Mouse (Mus musculus): ENCODE measurements at regions not wholly inside any gene's neighbourhood (a gene's known extent, or its start where the extent isn't known, plus 50 kb on each side); places are given as distances from the start of the nearest gene placed in this dataset.

DNA sequence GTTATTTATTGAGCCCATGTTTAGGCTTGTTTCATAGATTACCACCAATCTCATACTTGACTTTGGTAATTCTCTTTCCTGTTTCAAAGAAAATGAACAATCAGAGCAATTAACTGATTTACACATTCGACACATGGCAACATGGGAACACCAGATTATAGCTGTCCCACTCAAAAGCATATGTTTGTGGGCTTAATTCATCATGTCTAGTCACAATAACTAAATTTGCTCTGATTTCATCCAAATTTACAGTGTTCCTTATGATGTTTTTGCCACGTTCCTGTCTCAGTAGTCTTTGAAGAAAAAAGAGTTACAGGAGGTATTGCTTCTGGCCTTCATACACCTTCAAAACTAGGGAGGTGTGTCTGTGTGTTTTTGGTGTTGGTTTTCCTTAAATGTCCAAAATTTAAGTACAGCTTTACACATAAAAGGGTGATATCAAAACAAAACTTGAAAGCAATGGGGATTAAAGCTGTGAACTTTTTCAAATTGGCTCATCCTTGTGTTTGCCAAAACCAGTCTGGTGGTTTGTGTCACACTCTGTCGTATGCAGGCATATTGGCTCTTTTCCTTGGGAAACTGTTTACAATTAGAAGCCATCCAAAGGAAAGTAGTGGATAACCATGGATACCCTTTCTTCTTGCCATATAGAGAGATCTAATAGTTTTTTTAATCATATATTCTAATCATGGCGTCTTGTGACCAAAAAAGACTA is 291.3 kb downstream of the Etv1 start:
- intact Hi-C loops (cut with DNase I): no loop called here
- DNase-seq: no peak

DNA sequence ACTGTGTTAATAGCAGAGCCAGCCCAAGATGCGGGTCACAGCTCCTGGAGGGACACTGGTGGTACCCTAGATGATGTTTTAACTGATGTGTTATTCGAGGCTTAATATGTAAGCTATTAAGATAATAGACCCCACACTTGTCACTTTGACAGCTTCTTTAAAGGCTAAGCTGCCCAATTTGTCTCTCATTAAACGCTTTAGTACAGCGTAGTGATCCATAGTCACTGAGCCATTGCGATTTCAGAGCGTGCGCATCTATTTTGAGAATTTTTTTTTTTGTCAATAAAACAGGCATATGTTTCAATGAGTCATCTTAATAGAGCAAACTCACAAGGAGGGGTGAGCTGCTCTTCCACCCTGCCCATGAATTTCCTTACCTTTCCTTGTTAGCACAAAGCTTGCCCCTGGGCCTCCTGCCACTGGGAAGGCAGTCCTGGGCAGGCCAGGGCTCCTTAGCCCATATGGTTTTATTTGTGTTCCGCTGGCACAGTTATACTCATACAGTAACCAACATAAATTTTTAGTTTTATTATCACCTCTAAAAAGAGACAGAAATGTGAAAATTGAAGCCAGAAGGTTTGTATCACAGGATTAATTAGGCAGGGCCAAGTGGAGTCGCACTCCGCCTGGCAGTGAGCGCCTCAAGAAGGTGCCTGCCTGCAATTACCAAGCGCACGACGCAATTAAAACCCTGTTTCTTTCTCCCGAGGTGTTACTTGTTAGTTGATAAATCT is 294.3 kb downstream of the Etv1 start:
- intact Hi-C loops (cut with DNase I): no loop called here
- no peak for DNase-seq

DNA sequence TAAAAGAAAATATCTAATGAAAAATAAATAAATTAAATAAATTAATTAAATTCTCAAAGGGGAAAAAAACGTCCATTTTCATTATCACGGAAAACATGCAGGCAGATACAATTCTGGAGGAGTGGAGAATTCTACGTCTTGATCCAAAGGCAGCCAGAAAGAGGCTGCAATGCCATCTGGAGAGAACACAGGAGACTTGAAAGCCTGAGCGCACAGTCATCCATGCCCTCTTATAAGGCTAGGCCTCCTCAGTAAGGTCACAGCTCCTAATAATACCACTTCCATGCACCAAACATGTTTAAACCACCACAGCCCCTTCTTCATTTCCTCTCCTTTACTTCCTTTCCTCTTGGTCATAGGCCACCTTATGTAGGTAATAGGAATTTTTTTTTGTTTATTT is 307.1 kb downstream of the Etv1 start:
- intact Hi-C loops (cut with DNase I): no loop called here

DNA sequence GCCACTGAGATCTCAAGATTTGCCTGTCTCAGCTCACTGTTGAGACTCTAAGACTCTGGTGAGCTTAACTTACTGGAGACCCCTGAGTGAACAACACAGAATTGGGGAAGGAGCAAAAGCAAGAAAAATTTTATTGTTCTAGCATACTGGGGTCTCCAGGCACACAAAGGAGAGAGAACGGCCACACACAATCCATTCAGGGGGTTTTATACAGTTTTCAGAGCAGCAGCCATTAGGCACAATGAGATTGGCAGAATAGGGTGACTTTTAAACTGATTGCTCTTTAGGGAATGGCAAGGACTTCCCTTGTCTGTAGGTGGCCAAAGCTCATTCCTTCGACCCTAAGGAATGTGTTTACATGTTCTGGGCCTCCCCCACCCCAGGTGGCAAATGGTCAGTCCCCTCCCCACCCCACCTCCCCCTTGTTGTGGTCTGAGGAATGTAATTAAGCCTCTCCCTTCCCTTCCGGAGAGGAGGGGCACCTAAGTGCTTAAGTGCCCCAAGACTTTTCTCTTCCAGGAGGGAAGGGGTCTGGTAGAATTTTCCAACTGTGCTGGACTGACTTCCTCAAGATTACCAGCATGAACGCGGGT is 315.6 kb downstream of the Etv1 start:
- DNase-seq: no peak

More for the DNA sequence above, 307.1 kb downstream of the Etv1 start:
- no peak for DNase-seq

DNA sequence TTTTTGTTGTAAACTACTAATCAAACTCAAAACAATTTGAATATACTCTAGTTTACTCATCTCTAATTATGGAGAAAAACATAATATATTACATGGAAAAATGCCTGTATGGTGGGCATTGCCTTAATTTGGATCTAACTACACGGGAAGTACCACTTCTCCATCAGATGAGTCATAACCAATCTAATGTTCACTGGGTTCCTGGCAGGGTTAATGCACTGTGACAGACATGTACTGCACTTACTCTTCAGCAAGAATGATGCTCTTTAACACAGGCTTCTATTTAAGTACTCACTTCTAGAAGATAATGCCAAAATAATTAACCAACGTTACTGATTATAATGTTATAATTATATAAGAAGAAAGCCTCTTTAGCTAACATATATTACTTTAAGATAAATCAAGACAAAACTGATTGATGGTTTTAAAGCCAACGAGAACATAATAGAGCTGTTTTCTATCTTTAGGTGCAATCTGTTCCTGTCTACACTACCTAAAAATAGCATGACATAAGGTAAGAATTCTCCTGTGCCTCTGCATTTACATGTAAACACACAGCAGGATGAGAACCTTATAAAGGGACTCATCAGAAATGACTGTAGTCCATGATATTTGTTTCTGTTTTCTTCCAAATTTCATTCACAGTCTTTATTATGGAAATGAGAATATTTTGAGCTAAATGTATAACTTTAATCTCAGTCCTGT is 344.4 kb downstream of the Etv1 start:
- DNase-seq: no peak
- intact Hi-C loops (cut with DNase I): no loop called here

More for the DNA sequence above, 315.6 kb downstream of the Etv1 start:
- intact Hi-C loops (cut with DNase I): no loop called here

DNA sequence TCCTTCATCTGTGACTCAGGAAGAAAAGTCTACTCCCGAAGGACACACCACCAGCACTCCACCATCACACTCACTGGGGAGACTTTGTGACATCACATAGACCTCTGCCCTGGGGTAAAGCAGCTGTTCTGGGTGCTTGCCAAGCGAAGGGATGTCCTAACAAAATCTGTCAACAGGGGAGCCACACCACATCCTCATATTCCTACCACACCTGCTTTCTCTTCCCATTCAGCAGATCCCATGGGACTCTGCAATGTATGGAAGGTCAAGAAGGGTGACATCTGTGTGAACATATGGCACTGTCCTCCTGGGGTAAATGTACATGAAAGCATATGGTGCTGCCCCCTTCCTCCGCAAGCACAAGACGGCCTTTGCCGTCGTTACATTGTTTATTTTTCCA is 375.5 kb downstream of the Etv1 start:
- DNase-seq: no peak
- intact Hi-C loops (cut with DNase I): no loop called here

DNA sequence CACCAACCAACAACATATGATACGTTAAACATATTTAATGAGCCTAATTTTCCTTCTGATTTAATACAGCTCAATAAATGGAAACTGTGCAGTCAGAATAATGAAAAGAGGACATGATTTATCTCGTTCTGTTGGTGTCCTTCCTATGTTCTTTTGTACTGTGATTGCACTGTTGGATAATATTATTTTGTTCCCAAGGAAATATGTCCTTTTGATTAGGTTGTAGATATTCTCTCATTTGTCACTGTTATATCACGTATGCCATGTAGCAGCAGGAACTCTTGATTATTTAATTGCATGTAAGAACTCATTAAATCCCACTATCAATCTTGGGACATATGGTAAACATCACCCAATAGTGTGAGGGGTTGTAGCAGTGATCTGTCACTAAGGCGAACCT is 397.8 kb downstream of the Etv1 start:
- no peak for DNase-seq
- intact Hi-C loops (cut with DNase I): no loop called here

DNA sequence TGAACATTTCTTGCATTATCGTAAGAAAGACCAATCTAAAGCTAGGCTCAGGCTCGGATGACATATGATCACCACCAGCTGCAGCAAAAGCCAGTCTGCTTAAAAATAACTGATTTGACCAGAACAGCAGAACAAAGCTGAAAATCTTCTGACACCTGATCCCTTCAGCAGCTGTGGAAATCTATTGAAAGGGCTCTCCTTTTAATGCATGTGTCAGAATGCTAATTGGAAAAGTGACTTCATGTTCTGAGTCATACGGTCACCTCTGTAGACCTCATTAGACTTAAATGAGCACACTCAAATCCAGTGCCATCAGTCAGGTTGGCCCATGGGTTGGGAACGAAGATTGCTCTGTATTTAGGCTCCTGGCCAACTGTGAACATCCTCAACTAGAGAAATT is 444.9 kb downstream of the Etv1 start:
- DNase-seq: no peak
- intact Hi-C loops (cut with DNase I): no loop called here

DNA sequence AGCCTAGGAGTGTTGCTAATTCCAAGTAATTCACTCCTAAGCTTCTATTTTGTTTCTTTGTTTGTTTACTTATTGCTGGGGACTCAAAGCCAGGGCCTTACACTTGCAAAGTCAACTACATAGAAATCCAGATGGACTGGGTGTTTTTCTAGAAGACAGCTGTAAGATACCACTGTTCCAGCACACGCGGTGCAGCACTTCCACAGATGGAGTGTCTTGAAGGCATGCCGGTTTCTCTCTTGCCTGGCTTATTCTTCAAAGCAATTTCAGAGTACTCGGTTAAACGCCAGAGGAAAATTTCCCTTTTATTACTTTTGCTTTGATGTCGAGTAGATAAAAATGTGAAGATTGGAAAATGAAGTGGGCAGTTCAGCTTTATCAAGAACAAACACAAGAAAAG is 477.4 kb downstream of the Etv1 start:
- DNase-seq: no peak
- intact Hi-C loops (cut with DNase I): no loop called here

DNA sequence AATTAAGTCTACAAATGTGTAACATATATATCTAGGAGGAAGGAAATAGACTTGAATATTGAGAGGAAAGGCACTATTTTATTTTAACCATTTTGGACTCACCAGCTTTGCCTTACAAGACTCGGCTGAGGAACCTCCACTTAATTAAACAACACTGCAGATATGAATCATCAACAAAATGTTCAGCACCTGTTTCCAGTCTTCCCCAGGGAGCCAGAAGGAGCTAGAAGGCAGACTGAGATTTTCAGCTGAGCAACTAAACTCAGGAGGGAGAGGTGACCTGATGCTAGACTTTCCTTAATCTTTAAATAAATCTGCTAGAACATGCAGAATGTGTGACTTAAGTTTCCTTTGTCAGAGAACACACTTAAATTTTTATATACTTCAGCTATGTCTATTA is 478.4 kb downstream of the Etv1 start:
- no peak for DNase-seq
- intact Hi-C loops (cut with DNase I): no loop called here

DNA sequence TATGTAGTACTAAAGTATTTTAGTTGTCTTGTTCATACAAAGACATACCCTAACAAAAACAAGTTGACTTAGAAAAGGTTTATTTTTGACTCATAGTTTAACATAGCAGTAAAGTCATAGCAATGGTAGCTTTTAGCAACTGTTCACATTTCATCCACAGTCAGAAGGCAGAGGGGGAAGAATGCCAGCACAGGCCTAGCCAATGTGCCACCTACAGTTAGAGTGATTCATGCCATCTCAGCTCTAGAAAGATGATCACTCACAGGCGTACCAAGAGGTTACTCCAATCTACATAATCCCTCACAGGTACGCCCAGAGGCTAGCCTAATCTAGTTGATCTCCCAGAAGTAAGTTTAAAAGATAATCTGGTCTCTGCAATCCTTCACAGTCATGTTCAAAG is 510.5 kb downstream of the Etv1 start:
- no peak for DNase-seq
- intact Hi-C loops (cut with DNase I): no loop called here

DNA sequence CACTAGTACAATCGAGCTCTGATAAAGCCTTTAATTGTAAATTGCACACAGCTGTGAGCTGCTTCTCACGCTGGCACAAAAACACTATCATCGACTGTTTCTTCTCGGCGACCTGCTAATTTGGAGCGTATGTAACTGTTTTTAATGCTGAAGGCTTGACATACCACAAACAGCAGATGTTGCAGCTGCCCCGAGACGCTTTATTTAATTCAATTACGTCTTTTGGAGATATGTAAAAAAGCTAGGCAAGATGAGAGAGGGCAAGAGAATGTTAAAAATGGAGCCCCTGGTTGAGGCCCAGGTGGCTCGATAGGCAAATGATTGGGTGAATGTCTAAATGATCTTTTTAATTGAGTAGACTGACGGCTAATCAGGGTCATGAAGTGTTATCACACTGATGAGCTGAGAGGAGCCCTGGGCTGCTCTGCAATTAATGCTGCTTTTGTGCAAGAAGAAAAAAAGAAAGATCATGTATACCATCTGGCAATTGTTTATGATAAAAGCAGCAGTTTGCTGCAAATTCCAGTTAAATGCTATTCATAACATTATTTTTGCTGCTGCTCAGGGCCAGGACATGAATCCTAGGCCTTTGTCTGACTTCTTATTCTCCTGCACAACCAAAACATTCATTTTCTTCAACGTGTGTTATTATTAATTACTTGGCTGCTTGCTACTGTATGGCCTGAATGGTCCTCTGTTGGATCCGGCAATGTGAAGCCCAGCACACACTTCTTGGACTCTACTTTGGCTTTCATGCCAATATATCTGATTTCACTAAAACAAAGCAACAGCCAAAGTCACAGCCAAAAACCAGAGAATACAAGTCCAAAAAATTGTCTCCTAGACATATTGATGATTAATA is 522.4 kb downstream of the Etv1 start:
- intact Hi-C loops (cut with DNase I): no loop called here
- DNase-seq: no peak

DNA sequence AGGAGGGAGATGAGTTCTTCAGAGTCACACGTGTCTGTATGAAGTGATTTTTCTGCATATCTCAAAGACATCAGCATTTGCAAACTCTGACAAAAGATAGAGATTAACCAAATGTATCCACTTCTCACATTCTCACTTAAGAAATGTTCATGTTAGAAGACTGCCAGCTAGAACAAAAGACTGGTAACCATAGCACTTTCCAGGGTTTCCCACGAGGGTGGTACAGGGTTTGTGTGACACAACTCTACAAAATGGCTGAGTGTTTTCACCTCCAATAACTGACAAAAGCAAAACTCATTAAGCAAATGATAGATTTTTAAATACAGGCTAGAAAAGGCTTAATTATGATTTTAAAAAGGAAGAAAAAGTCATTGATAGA is 523.0 kb downstream of the Etv1 start:
- DNase-seq: no peak
- intact Hi-C loops (cut with DNase I): no loop called here

DNA sequence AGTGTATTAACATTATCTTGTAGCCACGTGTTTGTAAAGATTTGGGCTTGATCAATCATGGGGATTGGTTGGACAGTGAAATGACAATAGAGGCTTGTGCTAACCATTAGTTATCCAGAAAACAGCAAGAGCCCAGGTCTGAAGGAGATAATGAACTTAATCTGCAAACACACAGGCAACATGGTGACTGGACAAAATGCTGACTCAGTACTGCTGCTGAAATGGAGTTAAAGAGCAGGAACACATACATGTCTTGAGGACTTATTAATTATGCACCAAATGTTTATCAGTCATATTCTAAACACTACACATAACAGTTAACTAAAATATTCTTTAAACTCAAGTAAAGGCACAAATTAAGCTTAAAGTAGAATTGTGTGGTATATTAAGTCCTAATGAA is 528.6 kb downstream of the Etv1 start:
- intact Hi-C loops (cut with DNase I): no loop called here

DNA sequence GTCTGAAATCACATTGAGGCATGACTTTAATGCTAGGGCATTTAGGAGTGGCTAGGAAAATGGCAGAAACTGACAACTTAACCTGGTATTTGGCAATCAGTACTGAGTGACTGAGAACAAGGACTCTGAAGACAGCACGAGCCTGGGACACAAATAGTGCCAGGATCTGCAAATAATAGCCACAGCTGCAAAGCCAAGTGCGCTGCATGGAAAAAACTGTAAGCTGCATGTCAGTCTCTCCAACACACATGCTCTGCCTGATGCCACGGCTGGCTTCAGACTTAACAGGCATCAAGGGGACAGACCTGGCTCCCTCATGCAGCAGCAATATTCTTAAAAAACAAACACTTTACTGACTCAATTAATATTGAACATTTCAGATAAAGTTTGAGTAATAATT is 530.7 kb downstream of the Etv1 start:
- intact Hi-C loops (cut with DNase I): no loop called here
- no peak for DNase-seq

More for the DNA sequence above, 528.6 kb downstream of the Etv1 start:
- DNase-seq: no peak

DNA sequence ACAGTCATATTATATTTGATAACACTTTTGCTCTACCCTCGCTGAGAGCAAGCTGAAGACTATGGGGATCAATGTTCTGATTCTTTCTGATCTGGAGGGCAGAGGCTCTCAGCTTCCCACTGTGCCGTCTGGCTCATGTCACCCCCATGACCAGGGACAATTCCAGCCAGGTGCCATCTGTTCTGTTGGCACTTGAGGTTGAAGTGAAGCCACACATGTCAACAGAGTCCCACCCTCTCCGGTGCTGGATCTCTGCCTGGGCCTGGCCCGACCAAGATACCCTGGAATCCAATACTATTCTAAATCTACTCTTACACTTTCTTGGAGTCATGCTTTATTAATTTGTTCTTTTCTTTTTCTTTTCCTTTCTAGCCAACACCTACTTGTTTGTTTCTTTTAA is 538.0 kb downstream of the Etv1 start:
- DNase-seq: peak; percentile 4 to 22
- intact Hi-C loops (cut with DNase I): no loop called here

DNA sequence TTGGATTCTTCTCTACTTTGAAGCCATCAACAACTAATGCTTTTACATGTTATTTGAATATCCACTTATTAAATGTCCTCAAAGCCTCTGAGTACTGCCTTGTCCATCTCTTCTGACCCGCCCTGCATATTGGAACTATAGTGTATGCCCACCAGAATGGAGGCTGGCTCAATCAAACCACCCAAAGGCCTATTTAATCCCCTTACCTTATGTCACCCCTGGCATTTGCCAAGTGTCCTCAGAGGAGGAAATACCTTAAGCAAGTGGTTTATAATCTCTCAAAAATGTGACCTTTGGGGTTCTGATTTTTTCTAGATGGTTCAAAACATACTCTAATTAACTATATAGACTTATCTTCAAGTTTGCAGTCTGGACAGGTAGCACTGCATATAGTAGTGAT is 542.3 kb downstream of the Etv1 start:
- intact Hi-C loops (cut with DNase I): no loop called here
- no peak for DNase-seq

DNA sequence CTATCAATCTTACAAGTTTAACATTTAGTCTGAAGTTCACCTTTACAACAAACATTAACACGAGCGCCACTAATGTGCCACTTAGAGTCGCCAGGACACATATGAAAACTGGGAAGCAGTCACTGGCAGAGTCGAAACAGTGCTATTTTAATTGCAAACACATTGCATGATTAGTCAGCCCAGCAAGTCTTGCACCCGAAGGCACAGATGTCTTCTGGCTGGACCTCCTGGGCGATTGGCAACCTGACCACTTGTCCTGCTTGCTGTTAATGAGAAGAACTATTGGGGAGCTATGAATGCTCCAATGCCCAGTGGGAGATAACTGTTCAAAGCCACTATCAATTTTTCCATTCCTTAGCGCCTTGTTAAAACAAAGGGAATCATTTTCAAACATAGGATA is 547.0 kb downstream of the Etv1 start:
- intact Hi-C loops (cut with DNase I): no loop called here
- DNase-seq: no peak

DNA sequence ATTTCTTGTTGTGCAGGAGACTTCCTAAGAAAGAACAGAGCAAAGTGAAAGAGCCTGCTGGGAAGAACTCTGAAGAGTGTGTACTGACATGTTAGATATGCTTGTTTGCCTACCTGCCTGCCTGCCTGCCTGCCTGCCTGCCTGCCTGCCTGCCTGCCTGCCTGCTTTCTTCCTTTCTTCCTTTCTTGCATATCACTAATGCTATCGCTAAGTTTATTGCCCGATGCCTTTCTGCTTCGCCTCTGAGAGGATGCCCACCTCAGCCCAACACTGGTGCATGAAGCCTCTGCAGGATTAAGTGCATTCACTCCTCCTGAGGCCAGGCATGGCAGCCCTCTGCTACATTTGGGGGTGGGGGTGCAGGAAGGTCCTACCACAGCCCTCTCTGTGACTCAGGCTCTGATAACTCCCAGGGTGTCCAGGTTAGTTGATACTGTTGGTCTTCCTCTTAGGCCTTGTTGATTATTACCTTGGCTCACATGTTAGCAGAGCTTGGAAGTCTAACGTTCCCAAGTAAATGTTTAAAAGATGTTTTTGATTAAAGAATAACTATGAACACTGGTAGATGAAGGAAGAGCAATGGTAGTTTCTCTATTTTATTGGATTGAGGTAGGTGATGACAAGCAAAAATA is 547.6 kb downstream of the Etv1 start:
- intact Hi-C loops (cut with DNase I): no loop called here
- no peak for DNase-seq

DNA sequence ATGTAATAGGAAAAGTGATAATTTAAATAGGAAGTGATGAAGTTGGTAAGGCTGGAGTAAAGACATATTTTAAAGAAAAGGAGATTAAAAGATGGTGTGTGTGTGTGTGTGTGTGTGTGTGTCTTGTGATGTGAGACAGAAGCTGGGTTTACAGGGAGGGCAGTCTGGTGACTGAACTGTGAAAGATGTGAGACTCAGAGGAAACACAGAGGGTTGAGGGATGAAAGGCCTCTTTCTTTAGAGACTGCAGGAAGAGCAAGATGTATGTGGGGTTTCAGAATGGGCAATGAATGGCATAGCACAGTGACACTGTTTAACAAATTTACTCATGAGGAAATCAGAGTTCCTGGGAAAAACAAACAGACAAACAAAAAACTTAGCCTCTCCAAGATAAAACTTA is 549.2 kb downstream of the Etv1 start:
- no peak for DNase-seq
- intact Hi-C loops (cut with DNase I): no loop called here
